Mouse (Mus musculus) retina, adult 2 months (tissue): ENCODE results near the gene Saa2.
"Not testable (repeated sequence)": the region's sequence is repeated elsewhere in the genome, so short reads cannot be mapped to it uniquely, and the experiment has no call there.

Experiments
- DNase-seq: peaks from one replicate; pipeline ENCODE4 v3.0.0-alpha.2; 2012; ENCODE audit warnings: low read depth, low spot score

The Saa2 gene

GRCm38 (mm10) chr7:46751490-46751889 is at the start of gene Saa2:
Gene Saa2, plus strand, starts transcription at chr7:46751790.
- DNase-seq: no peak

- DNase-seq: peak; percentile 73
Observed at GRCm38 (mm10) chr7:46710390-46710844, 41.2 kb upstream of the Saa2 start, which contains the start of gene Saal1. Gene Saal1, minus strand, starts transcription at chr7:46710680.

- DNase-seq: no peak
Observed at GRCm38 (mm10) chr7:46712250-46712649, 39.3 kb upstream of the Saa2 start.

GRCm38 (mm10) chr7:46714518-46714917 is 37.1 kb upstream of the Saa2 start:
- DNase-seq: peak; percentile 53

- no peak for DNase-seq
Observed at GRCm38 (mm10) chr7:46715600-46715999, 36.0 kb upstream of the Saa2 start, which contains the start of gene Saa3. Gene Saa3, minus strand, starts transcription at chr7:46715700.

- no peak for DNase-seq
Observed at GRCm38 (mm10) chr7:46716897-46717296, 34.7 kb upstream of the Saa2 start.

- no peak for DNase-seq
Observed at GRCm38 (mm10) chr7:46718591-46719270, 32.9 kb upstream of the Saa2 start.

GRCm38 (mm10) chr7:46719526-46719925 is 32.1 kb upstream of the Saa2 start:
- DNase-seq: no peak

- no peak for DNase-seq
Observed at GRCm38 (mm10) chr7:46720460-46720859, 31.1 kb upstream of the Saa2 start.

- no peak for DNase-seq
Observed at GRCm38 (mm10) chr7:46723354-46723753, 28.2 kb upstream of the Saa2 start.

- DNase-seq: no peak
Observed at GRCm38 (mm10) chr7:46723849-46724248, 27.7 kb upstream of the Saa2 start.

- DNase-seq: no peak
Observed at GRCm38 (mm10) chr7:46724396-46724795, 27.2 kb upstream of the Saa2 start.

- no peak for DNase-seq
Observed at GRCm38 (mm10) chr7:46727584-46727983, 24.0 kb upstream of the Saa2 start.

- DNase-seq: no peak
Observed at GRCm38 (mm10) chr7:46732458-46732857, 19.1 kb upstream of the Saa2 start, which contains the start of gene Saa4. Gene Saa4, minus strand, starts transcription at chr7:46732603.

GRCm38 (mm10) chr7:46734983-46735382 is 16.6 kb upstream of the Saa2 start:
- no peak for DNase-seq

- no peak for DNase-seq
Observed at GRCm38 (mm10) chr7:46738561-46739460, 12.8 kb upstream of the Saa2 start.

- DNase-seq: not testable (repeated sequence)
Observed at GRCm38 (mm10) chr7:46740041-46740440, 11.5 kb upstream of the Saa2 start.

GRCm38 (mm10) chr7:46742880-46743279 is 8.7 kb upstream of the Saa2 start, which contains the start of gene Saa1:
Gene Saa1, minus strand, starts transcription at chr7:46742980.
- not testable (repeated sequence) for DNase-seq

GRCm38 (mm10) chr7:46745816-46746215 is 5.8 kb upstream of the Saa2 start:
- DNase-seq: no peak

GRCm38 (mm10) chr7:46746381-46746780 is 5.2 kb upstream of the Saa2 start:
- DNase-seq: no peak

GRCm38 (mm10) chr7:46748459-46748858 is 3.1 kb upstream of the Saa2 start:
- no peak for DNase-seq

GRCm38 (mm10) chr7:46761049-46761795 is 9.6 kb downstream of the Saa2 start:
- no peak for DNase-seq
